Mouse (Mus musculus): ENCODE measurements around the gene Vars.
"Not testable (repeated sequence)": the region's sequence is repeated elsewhere in the genome, so short reads cannot be mapped to it uniquely, and the experiment has no call there.

- TF ChIP-seq CTCF (IDR thresholded peaks at IDR 0.05; ENCODE audit: low read depth, low read length); GATA1 (IDR thresholded peaks at IDR 0.05; ENCODE audit: borderline replicate concordance, low read length); POLR2AphosphoS5 (IDR thresholded peaks at IDR 0.05; ENCODE audit: insufficient replicate concordance, low read depth, low read length); GATA2 (IDR thresholded peaks at IDR 0.05; ENCODE audit: borderline replicate concordance, low read depth, low read length): not testable (repeated sequence)
These were observed 43.5 kb upstream of the Vars start for GRCm38 (mm10) chr17:34957291-34957690.
